Mouse (Mus musculus): ENCODE data around the gene C1qbp. TPM values are rescaled to one million over a fixed set of nuclear protein-coding genes. Genes with fewer than 3 reads are reported as not detected.

C1qbp gene
- polyA plus RNA-seq (2012; rRNA removed), result 71.3 and 160 TPM in 2 replicates

DNA sequence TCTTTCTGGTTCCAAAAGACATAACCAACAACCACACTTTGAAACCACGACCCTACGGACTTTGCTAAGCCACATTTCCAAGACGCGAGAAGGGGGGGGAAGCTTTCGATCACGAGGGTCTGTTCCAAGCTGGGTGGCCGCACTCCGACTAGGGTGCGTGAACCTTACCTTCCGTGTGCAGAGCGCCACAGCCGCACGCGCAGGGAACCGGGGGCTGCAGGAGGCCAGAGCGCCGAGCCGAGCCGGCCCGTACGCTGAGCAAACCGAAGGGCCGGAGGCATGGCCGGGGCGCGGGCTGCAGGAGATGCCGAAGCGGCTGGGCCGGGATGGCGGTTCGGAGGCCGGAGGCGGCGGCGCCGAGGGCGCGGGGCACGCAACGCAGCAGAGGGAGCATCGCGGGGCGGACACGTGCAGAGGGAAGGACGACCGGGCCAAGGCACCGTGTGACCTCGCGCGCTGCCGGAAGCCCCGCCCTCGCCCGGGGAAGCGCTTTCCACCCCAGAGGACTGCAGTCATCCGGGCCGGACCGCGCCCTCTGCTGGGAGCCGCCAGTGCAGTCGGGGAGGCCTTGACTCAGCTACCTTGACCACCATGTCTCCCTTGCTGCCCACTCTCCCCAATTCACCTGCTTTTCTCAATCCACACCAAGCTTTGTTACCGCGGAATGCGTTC, at the start of gene C1qbp:
C1qbp (minus strand) TSS at position 470 of the 672 bp plus-strand sequence.
- under 1% methylated on average over 61 of the region's 64 CpGs for WGBS
- DNase-seq (ENCODE audit: low read depth in 1 of 2, low spot score in 2 of 2), result peak; percentile 75 to 92
- H3K27ac ChIP-seq (ENCODE audit: insufficient read depth, low read length), result no peak within 1 kb of the TSS

GRCm38 (mm10) chr11:71032070-71032469, 49.2 kb upstream of the C1qbp start:
- Histone ChIP-seq H3K36me3 (ENCODE audit: control insufficient read depth, insufficient read depth, low read length) (0 out of 2 replicates have a peak, but pooled peaks cover 2% of the 10 kb centered on the region), H3K27ac (ENCODE audit: insufficient read depth, low read length) (no peak overlapping the region), H3K27me3 (ENCODE audit: control insufficient read depth, insufficient read depth, low read length) (0 out of 2 replicates have a peak, but pooled peaks cover 2% of the 10 kb centered on the region), H3K4me1 (ENCODE audit: control insufficient read depth, insufficient read depth, insufficient read length) (no peaks in the 10 kb centered on the region), H3K4me3 (ENCODE audit: extremely low read depth, insufficient read depth, insufficient read length) (no peak overlapping the region)
- WGBS, result 84% methylated on average over 7 of the region's 7 CpGs
- TF ChIP-seq POLR2A (IDR thresholded peaks at IDR 0.05; ENCODE audit: low read depth, low read length) (no peak), CTCF (IDR thresholded peaks at IDR 0.05; ENCODE audit: extremely low read depth, insufficient read depth, insufficient read length, insufficient replicate concordance) (no peak)
- no peak for DNase-seq (ENCODE audit: low read depth in 1 of 2, low spot score in 2 of 2)

More for the DNA sequence above, at the start of gene C1qbp:
- Histone ChIP-seq H3K27me3 (ENCODE audit: control insufficient read depth, insufficient read depth, low read length) (no peaks in the 10 kb centered on the region), H3K4me1 (ENCODE audit: control insufficient read depth, insufficient read depth, insufficient read length) (peaks cover 4% of the 10 kb centered on the region), H3K4me3 (ENCODE audit: extremely low read depth, insufficient read depth, insufficient read length) (peak within 1 kb of the TSS; percentile 90), H3K36me3 (ENCODE audit: control insufficient read depth, insufficient read depth, low read length) (peaks cover 25% of the 10 kb centered on the region)
- TF ChIP-seq CTCF (IDR thresholded peaks at IDR 0.05; ENCODE audit: extremely low read depth, insufficient read depth, insufficient read length, insufficient replicate concordance), result peak; percentile 99
- TF ChIP-seq POLR2A (IDR thresholded peaks at IDR 0.05; ENCODE audit: low read depth, low read length), result peak; percentile 5; the same call in 1 of the 2 replicates

GRCm38 (mm10) chr11:71029403-71030118, 46.7 kb upstream of the C1qbp start:
- TF ChIP-seq CTCF (IDR thresholded peaks at IDR 0.05; ENCODE audit: extremely low read depth, insufficient read depth, insufficient read length, insufficient replicate concordance), result no peak
- no peak for TF ChIP-seq POLR2A (IDR thresholded peaks at IDR 0.05; ENCODE audit: low read depth, low read length)
- WGBS, result 83% methylated on average over 3 of the region's 3 CpGs
- Histone ChIP-seq H3K27ac (ENCODE audit: insufficient read depth, low read length) (no peak overlapping the region), H3K4me3 (ENCODE audit: extremely low read depth, insufficient read depth, insufficient read length) (no peak overlapping the region), H3K4me1 (ENCODE audit: control insufficient read depth, insufficient read depth, insufficient read length) (no peaks in the 10 kb centered on the region), H3K36me3 (ENCODE audit: control insufficient read depth, insufficient read depth, low read length) (peaks cover 15% of the 10 kb centered on the region), H3K27me3 (ENCODE audit: control insufficient read depth, insufficient read depth, low read length) (0 out of 2 replicates have a peak, but pooled peaks cover 2% of the 10 kb centered on the region)
- DNase-seq (ENCODE audit: low read depth in 1 of 2, low spot score in 2 of 2), result no peak

DNA sequence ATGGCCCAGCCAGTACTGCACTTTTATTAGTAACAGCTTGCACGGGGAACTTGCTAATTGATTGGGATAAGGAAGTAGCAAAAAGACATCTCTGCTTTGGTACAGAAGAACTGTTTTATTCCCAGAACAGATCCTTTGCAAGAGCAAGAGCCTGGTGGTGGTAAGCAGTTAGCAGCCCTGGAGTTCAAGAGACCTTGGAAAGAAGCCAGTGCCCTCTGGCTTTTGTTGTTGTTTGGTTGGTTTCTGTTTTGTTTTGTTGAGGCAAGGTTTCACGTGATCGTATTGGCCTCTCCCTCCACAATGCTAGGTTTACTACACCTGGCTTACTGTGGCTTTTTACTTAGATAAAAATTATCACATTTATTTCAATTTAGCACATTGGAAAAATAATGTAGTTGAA, 45.5 kb upstream of the C1qbp start:
- TF ChIP-seq CTCF (IDR thresholded peaks at IDR 0.05; ENCODE audit: extremely low read depth, insufficient read depth, insufficient read length, insufficient replicate concordance), result no peak
- no peak for TF ChIP-seq POLR2A (IDR thresholded peaks at IDR 0.05; ENCODE audit: low read depth, low read length)
- WGBS, result 74% methylated on average over 3 of the region's 3 CpGs
- no peaks in the 10 kb centered on the region for H3K27me3 ChIP-seq (ENCODE audit: control insufficient read depth, insufficient read depth, low read length)
- no peaks in the 10 kb centered on the region for H3K4me1 ChIP-seq (ENCODE audit: control insufficient read depth, insufficient read depth, insufficient read length)
- peaks cover 18% of the 10 kb centered on the region for H3K36me3 ChIP-seq (ENCODE audit: control insufficient read depth, insufficient read depth, low read length)
- H3K4me3 ChIP-seq (ENCODE audit: extremely low read depth, insufficient read depth, insufficient read length), result no peak overlapping the region
- H3K27ac ChIP-seq (ENCODE audit: insufficient read depth, low read length), result no peak overlapping the region
- no peak for DNase-seq (ENCODE audit: low read depth in 1 of 2, low spot score in 2 of 2)

DNA sequence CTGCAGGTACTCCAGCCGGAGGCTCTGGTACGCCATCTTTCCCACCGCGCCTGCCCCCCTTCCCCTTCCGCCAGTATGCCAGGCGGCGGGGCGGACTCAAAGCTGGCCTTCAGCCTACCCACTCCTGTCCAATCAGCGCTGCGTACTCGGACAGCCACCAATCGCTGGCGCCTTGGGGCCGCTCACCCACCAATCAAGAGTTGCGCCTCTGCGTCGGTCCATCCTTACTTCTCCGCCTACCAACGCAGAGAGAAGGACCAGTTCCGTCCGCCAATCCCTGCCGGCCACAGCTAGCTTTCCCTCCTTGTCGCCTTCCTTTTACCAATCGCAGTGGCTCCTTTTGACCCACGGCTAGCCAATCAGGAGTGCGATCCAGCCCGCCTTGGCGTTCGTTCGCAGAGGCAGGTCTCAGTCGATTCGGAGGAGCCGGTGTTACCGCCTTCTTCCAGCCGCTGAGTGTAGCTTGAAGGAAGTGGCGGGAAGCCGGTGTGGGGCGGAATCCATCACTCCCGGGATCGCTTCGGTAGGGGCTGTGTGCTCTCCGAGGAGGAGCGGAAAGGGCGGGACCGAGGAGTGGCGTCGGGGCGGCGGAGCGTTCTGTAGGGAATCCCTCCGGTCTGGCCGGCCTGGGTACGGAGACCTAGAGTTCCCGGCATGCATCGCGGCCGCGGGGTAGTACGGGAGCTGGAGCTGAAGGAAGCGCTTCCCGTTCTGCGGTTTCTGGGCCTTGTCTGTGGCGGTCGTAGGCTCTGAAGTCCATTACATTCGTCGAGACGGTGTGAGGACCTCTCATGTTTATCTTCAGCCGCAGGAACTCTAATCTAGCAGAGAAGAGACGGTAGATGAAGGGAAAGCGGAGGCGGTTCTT, 36.6 kb upstream of the C1qbp start, which contains the start of the genes Mis12 and Derl2:
Mis12 (plus strand) TSS at position 411 of the 868 bp plus-strand sequence.
Derl2 (minus strand) TSS at position 641 of the 868 bp plus-strand sequence.
- H3K27ac ChIP-seq (ENCODE audit: insufficient read depth, low read length), result peak within 1 kb of the TSS; percentile 86
- TF ChIP-seq POLR2A (IDR thresholded peaks at IDR 0.05; ENCODE audit: low read depth, low read length), result peak; percentile 81
- no peak for TF ChIP-seq CTCF (IDR thresholded peaks at IDR 0.05; ENCODE audit: extremely low read depth, insufficient read depth, insufficient read length, insufficient replicate concordance)
- WGBS, result under 1% methylated on average over 71 of the region's 71 CpGs
- DNase-seq (ENCODE audit: low read depth in 1 of 2, low spot score in 2 of 2), result peak; percentile 98
- H3K36me3 ChIP-seq (ENCODE audit: control insufficient read depth, insufficient read depth, low read length), result peaks cover 2% of the 10 kb centered on the region; the same call in 1 of the 2 replicates
- H3K27me3 ChIP-seq (ENCODE audit: control insufficient read depth, insufficient read depth, low read length), result no peaks in the 10 kb centered on the region
- peak within 1 kb of the TSS; percentile 89 for H3K4me3 ChIP-seq (ENCODE audit: extremely low read depth, insufficient read depth, insufficient read length)
- peaks cover 7% of the 10 kb centered on the region for H3K4me1 ChIP-seq (ENCODE audit: control insufficient read depth, insufficient read depth, insufficient read length)
